Mouse (Mus musculus) adrenal gland, postnatal 25 days (tissue): ENCODE results near the gene Srl. TPM values are rescaled to one million over a fixed set of nuclear protein-coding genes. Genes with fewer than 3 reads are reported as not detected.
"Not testable (repeated sequence)": the region's sequence is repeated elsewhere in the genome, so short reads cannot be mapped to it uniquely, and the experiment has no call there.

Experiments
- DNase-seq: peaks from one replicate; pipeline ENCODE4 v3.0.0; 2021; ENCODE audit warnings: mixed read lengths
- total RNA-seq: library from RNA; stranded (reverse); gene quantifications from 2 replicates; pipeline ENCODE4 v1.2.3, GENCODE M21; 2021

Srl gene
- total RNA-seq, 1 experiment from 2014 or later, result 11.9 TPM

- no peak for DNase-seq
Measured at GRCm38 (mm10) chr16:4552829-4553550, 11.4 kb upstream of the Srl start.

- no peak for DNase-seq
Measured at GRCm38 (mm10) chr16:4551885-4552284, 10.3 kb upstream of the Srl start.

DNA sequence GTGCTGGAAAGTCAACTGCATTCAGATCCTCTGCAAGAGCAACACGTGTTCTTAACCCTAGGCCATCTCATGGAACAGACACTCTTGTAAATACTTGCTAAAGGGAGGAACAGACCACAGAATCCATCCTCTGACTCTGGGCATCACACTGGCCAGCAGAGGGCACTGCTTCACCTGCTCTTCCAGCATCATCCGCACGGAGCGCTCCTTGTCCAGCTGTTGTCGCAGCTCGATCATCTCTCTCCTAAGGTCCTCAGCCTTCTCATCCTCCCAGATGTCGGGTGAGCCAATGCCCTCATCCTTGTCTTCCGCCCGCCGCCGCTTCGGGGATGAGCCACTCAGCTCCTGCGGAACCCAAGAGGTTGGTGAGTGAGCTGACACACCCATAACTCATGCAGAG is 9.4 kb upstream of the Srl start:
- DNase-seq, result peak; percentile 69

DNA sequence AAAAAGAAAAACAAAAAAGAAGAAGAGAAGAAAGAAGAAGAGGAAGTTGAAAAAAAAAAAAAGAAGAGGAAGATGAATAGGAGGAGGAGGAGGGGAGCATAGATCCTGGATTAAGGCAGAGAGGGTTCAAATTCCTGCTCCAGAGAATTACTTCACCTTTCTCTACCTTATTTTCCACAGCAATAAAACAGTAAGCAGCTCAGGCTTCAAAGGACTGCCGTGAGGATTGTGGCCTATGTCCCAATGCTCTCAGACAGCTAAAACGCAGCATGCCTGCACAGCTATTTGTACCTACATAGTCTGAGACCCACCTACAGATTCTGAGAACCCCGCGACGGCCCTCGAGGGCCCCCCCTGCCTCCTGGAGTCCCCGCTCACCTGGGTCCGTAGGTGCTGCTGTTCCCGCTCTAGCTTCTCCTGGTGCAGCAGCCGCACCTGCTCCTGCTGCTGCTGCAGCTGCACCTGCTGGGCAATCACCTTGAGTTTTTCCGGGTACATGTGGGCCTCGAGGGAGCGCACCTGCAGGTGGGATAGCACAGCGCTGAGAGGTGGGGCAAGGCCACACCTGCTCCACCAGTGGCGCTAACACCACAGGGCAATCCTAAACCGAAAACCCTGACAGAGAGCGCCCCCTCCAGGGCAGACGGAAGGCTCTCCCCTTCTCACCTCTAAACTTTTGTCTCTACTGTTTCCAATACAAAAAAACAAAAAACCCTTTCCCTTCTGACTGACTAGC is 7.5 kb upstream of the Srl start:
- DNase-seq, result no peak

DNA sequence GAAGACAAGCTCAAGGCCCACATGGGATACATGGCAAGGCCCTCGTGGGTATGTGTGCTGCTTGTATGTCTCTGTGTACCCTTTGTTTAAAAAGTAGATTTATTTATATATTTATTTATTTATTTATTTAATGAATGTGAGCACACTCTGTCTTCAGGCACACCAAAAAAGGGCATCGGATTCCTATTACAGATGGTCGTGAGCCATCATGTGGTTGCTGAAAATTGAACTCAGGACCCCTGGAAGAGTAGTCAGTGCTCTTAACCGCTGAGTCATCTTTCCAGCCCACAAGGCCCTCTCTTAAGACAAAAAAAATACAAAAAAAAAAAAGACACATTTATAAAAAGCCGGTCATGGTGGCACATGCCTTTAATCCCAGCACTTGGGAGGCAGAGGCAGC is 6.0 kb upstream of the Srl start:
- DNase-seq, result no peak

GRCm38 (mm10) chr16:4546838-4547237 is 5.2 kb upstream of the Srl start:
- no peak for DNase-seq

- DNase-seq, result no peak
Measured at GRCm38 (mm10) chr16:4544845-4545244, 3.2 kb upstream of the Srl start.

- DNase-seq, result no peak
Measured at GRCm38 (mm10) chr16:4543266-4543665, 1.6 kb upstream of the Srl start.

DNA sequence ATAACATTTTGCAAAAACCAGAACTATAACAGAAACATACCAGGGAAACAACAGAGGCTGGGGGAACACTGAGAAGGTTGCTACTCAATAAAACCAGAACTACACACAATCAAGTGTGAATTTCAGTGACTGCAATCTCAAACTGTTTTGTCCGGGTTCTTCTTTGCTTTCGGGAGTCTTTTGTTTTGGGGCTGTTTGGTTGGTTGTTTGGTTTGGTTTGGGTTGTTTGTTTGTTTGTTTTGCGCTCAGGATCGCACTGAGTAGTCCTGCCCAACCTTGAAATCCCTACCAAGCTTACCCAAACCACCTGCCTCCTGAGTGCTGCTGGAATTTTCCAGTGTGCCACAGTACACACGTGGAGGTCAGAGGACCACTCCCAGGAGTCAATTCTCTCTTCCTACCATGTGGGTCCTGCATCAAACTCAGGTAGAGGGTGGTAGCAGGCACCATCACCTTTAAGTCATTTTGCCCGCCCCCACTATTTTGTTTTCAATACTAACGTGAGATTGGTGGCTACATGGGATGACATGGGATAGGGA is 689 bp upstream of the Srl start:
- DNase-seq, result no peak

DNA sequence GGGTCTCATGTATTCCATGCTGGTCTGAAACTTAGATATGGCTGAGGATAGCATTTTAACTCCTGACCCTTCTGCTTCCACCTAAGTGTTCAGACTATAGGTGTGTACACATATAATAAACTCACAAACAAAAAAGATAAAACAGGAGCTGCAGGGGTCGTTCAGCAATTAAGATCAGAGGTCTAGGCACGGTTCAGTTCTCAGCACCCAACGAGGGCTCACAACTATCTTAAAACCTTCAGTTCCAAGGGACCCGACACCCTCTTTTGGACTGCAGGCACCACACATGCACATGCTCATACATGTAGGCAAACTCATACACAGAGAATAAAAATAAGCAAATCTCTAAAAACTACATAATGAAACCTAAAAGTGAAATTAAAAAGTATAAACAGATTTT is 583 bp downstream of the Srl start:
- no peak for DNase-seq

DNA sequence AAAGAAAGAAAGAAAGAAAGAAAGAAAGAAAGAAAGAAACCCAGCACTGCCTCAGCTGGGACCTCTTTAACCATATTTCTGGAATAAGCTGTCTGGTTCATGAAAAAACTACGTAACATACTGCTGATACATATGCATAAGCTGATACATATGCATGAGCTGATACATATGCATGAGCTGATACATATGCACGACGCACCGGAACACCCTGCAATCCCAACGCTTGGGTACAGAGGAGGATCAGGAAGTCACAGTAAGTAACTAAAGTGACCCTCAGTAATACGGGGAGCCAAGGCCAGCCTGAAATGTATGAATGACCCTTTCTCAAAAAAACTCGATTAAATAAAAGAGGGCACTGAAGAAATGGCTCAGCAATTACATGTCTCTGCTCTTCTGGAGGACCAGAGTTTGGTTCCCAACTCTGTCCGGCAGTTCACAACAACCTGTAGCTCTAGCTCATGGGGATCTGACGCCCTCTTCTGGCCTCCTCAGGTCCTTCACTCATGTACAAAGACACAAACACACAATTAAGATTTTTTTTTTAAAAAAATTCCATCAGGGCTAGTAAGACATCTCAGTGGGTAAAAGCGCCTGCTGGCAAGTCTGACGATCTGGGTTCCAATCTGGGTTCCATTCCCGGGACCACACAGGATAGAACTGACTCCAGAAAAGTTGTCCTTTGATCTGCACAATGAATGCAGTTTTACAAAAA is 1.4 kb downstream of the Srl start:
- no peak for DNase-seq

- no peak for DNase-seq
Measured at GRCm38 (mm10) chr16:4539521-4539920, 2.1 kb downstream of the Srl start.

DNA sequence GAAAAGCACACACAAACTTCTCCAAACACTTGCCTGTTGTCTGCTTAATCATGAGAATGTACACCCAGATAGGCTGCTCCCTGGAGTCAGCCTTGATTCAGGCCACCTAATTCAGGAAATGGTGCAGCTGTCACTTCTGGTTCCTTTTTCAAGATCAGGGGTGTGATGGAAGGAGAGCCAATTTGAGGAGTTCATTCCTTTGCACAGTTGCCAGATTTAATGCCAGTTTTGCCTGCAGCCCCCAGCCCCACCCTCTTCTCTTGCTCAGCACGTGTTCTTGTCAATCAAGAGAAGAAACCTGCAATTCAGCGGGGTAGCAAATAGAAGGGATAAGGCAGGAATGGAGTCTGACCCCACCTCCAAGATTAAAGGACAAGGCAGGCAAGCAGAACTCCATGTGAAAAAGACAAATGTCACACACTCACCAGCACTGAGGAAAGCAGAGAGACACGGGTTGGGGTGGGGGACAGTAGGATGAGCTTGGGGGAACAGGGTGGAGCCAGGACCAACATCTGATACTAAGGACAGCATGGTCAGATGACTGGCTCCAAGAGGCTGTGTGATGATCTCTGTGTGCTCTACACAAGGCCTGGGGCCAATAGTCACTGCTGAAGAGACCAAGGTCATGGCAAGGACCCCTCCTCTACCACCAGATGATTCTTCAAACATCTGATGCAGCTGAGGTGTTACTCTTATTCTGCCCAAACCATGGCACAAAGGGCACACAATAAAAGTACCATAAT is 3.8 kb downstream of the Srl start:
- DNase-seq, result no peak

GRCm38 (mm10) chr16:4527373-4527772 is 14.2 kb downstream of the Srl start:
- not testable (repeated sequence) for DNase-seq

- DNase-seq, result no peak
Measured at GRCm38 (mm10) chr16:4523313-4524004, 18.2 kb downstream of the Srl start.

DNA sequence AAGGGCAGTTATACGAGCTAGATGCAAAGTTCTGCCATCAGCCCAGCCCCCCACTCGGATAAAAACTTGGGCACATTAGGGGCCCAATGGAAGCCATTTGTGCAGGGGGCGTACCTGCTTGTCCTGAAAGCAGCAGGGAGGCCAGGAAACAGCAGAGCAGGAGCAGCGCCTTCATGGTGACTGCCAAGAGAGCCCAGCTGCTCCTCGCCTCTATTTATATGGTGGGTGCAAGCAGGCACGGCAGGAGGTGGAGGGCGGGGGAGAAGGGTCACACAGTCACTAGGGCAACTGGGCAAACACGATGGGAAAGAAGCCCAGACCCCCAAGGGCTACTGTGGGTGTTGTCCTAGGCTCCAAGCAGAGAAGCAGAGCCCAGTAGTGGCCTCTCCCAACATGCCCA is 18.7 kb downstream of the Srl start:
- DNase-seq, result no peak

GRCm38 (mm10) chr16:4521735-4522530 is 19.7 kb downstream of the Srl start:
- no peak for DNase-seq

DNA sequence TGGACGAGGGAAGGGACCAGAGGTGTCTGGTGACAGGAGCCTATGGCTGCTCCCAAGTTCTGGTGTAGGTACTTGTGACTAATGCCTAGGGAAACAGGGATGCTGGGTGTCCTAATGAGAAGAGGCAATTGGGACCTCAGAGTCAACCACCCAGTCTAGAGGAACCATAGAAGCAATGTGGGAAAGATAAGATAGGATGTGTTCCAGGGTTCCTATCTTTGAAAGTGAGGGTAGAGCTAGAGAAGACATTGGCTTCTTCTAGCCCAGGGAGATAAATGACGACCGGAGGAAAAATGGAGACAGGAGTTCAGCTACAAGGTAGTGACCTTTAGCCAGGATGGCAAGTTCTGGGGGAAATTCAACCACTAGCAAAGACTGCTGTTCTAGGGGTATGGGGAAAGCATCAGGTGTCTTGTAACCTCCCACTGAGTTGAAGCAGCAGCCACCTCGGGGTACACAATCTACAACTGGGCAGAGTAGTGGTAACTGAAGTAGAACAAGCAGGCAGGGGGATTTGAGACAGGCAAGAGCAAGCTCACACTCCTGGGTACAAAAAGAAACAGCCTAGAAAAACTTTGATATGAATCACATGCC is 20.4 kb downstream of the Srl start:
- DNase-seq, result no peak

DNA sequence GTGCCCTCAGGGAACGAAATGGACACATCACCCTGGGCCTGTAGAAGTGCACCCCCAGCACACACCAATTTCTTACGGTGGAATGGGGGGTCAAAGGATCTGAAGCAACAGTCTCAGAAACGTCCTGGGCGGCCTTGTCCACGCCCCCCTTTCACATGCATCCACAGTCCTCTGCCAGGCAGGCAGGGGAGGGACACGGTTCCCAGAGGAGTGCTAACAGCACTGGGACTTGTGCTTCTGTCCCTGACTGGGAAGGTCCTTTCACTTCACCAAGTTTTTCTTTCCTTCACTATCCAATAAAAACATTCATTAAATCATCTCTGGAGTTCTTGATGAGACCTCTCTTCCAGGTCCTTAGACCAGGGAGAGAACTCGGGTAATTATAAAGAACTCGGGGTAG is 20.9 kb downstream of the Srl start:
- no peak for DNase-seq

GRCm38 (mm10) chr16:4519825-4520224 is 21.8 kb downstream of the Srl start:
- no peak for DNase-seq
